Mouse (Mus musculus) adrenal gland, adult 8-10 months (tissue): ENCODE measurements around the gene Zbtb8os. TPM values are rescaled to one million over a fixed set of nuclear protein-coding genes. Genes with fewer than 3 reads are reported as not detected.
"Not testable (repeated sequence)": the region's sequence is repeated elsewhere in the genome, so short reads cannot be mapped to it uniquely, and the experiment has no call there.

Experiments used
- DNase-seq: peaks from one replicate; pipeline ENCODE4 v3.0.0; 2022
- total RNA-seq, 4 experiments: library from RNA; stranded (reverse); gene quantifications; 2 replicates each; pipeline ENCODE4 v1.2.4; 2022

Zbtb8os gene
- total RNA-seq, 4 experiments from 2014 or later = 50.9 to 62.1 (median 56.6) TPM

DNA sequence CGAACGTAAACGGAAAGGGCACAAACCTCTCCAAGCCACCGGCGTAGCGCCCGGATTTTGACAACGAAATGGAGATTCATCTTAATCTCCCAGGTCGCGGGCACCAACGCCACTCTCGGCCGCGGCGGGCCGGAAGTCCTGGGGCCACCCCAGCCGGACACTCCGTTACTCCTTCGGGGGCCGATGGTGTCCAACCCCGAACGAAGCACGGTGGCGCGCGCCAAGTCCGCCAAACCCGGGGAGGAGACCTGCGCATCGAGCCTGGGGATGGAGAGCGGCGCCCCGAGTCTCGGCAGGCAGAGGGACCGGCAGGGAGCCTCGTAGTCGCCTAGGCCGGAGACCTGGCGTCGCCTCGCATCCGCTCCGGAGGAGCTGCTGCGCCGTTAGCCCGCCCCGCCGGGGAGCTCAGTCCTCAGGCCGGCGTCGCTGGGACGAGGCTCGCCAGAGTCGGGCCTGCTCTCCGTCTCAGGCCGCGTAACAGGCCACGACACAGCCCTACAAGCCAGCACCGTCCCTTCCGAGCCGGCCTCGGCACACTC is 749 bp upstream of the Zbtb8os start:
- DNase-seq = peak; percentile 56

- no peak for DNase-seq
Measured at GRCm38 (mm10) chr4:129336291-129336690, 796 bp downstream of the Zbtb8os start.

DNA sequence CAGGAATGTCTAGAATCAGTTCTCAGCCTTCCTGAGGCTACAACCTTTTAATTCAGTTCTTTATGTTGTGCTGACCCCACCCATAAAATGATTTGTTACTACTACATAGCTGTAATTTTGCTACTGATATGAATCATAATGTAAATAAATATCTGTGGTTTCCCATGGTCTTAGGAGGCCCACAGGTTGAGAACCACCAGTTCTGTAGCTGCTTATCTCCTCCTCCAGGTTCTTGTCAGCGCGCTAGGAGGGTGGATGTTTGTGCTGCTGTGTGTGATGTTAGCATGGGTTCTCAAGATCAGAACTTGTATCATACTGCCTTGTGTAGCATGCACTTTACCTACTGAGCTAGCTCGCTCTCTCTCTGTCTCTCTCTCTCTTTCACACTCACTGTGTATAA is 4.2 kb downstream of the Zbtb8os start:
- DNase-seq = no peak

- no peak for DNase-seq
Measured at GRCm38 (mm10) chr4:129341888-129342287, 6.4 kb downstream of the Zbtb8os start.

GRCm38 (mm10) chr4:129342705-129343104 is 7.2 kb downstream of the Zbtb8os start:
- no peak for DNase-seq

DNA sequence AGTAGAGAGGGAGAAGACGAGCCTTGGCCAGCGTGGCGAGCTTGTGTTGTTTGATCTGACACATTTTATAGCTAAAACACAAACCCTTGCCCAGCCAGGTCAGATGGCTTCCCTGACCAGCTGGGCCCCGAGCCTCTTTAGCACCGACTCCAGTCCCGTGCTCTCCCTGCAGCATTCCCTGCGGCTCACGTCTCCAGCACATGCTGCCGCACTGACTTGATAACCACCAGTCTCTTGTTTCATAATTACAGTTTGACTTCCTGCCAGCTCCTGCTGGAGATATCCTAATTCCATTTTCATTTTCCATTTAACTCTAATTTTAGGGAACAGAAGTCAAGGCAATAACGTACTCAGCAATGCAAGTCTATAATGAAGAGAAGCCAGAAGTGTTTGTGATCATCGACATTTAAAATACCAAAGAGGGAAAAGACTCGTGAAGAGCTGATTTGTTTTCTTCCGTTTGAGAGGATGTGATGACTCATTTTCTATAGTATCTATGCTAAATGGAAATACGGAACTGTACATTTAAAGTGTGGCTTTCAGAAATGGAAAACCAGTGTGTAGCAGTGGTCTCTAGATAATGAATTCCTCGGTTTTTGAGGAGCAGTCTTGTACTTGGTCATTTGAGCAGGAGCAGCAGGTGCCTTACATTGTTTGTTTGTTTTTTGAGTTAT is 11.1 kb downstream of the Zbtb8os start:
- no peak for DNase-seq

DNA sequence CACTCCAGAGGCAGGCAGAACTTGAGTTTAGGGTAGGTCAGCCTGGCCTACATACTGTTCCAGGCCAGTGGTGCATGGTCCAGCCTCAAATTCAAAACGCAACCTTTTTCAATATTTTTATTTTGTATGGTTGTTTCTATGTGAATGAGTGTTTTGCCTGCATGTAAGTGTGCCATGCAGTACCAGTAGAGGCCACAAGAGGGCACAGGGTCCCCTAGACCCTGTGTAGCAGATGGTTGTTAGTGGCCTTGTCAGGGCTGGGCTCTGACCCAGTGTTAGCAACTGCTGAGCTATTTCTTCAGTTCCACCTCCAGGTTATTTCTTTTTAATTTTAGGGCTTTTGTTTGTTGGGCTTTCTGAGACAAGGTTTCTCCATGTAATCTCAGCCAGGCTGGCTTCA is 15.1 kb downstream of the Zbtb8os start:
- peak; percentile 49 for DNase-seq

DNA sequence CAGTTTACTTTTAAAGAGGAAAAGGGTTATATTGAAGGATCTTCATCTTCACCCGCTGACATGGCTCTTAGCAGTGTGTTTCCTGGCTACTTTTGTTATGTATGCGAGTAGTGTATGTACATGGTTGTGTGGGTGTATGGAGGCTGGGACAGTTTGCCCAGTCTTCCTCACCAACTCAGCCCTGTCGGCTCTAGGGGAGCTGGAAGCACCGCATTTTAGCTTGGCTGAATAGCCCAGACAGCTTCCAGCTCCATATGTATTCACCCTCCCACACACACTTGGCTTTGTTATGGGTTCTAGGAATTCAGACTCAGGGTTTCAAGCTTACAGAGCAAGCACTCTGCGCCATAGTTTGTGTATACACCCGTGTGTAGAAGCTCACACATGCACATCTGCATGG is 15.6 kb downstream of the Zbtb8os start:
- no peak for DNase-seq

DNA sequence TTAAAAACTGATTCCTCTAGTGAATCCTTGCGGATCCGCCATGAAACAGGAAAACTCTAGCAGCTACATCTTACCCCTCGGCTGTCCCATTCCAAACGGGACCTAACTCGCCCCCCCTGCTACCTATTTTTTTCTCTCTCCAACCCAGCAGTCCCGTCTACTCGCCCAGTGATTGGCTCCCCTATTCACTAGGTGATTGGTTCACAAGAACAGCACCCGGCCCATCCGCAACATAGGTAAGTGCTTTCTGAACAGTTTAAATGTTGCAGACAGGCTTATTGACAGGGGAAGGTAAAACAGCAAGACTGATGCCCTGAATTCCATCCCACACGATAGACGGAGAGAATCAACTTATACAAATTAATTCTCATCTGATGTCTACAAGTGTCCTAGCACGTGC is 17.7 kb downstream of the Zbtb8os start:
- DNase-seq = no peak

DNA sequence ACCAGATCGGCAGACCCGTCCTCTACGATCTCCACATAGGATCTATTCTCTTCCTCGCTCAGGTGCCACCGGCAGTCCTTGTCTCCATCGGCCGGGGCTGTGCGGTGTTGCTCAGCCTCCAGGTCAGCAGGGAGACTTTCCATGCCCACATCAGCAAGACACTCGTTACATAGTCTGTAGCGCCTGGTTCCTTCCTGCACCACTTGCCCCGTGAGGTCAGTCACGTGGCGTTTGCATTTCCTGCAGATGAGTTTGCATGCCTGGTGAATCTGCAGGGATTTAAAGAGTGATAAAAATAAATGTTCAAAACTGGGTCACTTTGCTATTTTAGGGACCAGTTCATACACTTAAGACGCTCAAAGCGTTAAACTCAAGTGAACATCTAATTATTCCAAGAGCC is 18.7 kb downstream of the Zbtb8os start:
- no peak for DNase-seq

- no peak for DNase-seq
Measured at GRCm38 (mm10) chr4:129357613-129358163, 22.2 kb downstream of the Zbtb8os start.

- DNase-seq = not testable (repeated sequence)
Measured at GRCm38 (mm10) chr4:129362238-129362637, 26.7 kb downstream of the Zbtb8os start.

DNA sequence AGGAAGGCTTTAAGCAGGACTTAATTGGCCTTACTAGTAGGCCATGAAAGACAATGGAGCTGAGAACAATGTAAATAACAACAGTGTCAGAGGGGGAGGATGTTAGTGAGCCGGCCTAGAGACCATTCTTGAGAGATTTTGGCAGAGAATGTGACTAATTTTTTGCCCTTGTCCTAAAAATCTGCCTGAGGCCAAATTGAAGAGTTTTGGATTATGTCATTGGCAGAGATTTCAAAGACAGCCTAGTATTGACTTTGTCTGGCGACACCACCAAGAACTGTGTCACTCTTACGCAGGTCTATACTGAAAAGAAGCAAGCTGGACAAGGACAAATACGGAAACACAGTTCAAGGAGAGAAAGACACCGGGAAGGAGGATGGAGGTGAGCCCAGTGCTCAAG is 27.3 kb downstream of the Zbtb8os start:
- DNase-seq = no peak

DNA sequence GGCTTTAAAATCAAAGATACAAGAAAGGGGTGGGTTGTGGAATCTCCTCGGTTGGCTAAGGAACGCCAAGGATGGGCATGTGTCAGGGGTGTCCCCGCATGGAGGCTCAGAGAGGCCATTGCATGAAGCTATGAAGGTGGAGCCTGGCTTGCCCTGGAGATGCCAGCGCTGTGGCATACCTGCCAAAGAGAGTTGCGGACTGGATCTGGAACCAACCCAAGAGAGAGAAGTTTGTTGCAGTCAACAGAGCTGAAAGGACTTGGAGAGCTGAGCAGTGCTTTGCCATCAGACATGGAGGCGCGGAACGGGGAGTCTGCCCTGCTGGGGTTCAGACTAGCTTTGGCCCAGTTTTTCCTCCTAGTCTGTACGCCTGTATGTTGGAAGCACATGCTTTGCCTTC is 28.0 kb downstream of the Zbtb8os start:
- no peak for DNase-seq

DNA sequence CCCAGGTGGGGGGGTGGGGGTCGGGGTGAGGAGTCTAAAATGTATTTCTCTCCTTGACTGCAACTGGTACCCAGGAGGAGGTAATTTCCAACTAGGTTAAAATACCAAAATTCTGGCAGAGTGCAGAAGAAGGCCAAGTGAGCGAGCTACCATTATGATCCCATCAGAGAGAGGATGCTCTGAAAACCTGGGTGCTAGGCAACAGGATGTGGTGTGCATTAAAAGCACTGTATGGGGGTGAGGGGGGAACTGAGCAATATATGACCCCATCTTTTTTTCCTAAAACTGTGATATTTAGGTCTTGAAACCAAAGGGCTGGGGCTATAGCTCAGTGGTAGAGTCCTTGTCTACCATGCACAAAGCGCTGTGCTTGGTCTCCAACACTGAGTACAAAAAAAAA is 28.9 kb downstream of the Zbtb8os start:
- DNase-seq = no peak

GRCm38 (mm10) chr4:129365224-129365623 is 29.7 kb downstream of the Zbtb8os start:
- DNase-seq = no peak

GRCm38 (mm10) chr4:129371391-129371790 is 35.9 kb downstream of the Zbtb8os start:
- DNase-seq = no peak

DNA sequence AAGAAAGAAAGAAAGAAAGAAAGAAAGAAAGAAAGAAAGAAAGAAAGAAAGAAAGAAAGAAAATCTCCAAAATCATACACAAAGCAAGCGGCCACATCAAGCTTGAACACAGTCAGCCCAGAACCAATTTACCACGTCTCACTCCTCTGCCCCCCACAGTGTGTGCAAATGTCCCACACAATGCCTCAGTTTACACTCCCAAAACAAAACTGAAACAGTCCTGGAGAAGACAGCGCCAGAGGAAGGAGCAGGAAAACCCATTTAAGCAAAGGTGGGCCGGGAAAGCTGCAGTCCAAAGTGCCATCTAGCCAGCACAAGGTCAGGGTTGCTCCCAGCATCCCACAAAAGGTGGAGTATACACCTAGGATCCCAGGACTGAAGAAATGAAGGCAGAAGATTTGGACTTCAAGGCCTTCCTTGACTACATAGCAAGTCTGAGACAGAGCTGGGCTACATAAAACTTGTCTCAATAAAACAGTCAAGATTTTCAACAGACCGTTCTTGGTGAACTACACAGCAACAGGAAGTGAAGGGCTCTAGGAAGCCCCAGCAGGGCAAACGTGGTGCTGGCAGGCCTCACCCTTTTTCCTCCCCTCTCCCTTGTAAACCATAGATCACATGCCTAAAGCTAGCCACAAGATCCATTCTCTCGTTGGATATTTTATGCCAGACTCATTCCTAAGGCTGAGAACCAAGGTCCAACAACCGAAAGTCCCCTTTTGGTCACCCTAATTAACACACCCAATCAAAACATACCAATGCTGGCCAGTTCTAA is 37.9 kb downstream of the Zbtb8os start:
- DNase-seq = no peak

- DNase-seq = no peak
Measured at GRCm38 (mm10) chr4:129374219-129374755, 38.8 kb downstream of the Zbtb8os start.

DNA sequence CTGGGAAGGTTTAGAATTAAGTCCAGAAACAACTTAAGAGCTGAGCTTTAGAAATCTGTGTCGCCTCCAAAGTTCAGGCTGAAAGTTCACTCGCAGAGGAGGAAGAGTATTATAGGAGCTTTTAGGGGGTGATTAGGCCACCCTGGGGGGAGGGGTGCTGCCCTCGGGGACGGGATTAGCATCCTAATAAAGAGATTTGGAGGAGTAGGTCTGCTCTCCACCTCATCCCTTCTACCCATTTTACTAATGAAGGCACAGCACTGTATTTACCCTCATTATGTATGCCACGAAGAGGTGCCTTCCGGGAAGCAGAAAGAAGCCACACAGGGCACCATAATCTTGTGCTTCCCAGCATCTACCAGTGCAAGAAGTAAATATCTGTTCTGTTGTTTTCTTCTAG is 39.5 kb downstream of the Zbtb8os start:
- no peak for DNase-seq

- DNase-seq = no peak
Measured at GRCm38 (mm10) chr4:129375821-129376220, 40.3 kb downstream of the Zbtb8os start.

- no peak for DNase-seq
Measured at GRCm38 (mm10) chr4:129376961-129377545, 41.6 kb downstream of the Zbtb8os start.
